Mouse (Mus musculus) embryonic fibroblast, embryonic 13.5 days (primary cell): ENCODE measurements at regions not wholly inside any gene's neighbourhood (a gene's known extent, or its start where the extent isn't known, plus 50 kb on each side); places are given as distances from the start of the nearest gene placed in this dataset.
A peak's percentile ranks its signal among the peaks of the same experiment; 100 is the strongest.

ENCODE experiments used
- H3K27ac ChIP-seq: 2 replicates; pipeline ENCODE4 v1.5.1; 2012; ENCODE audit warnings: low read length, control low read depth, inconsistent platforms; ENCODE audit not compliant: insufficient read depth
- H3K4me1 ChIP-seq: 2 replicates; pipeline ENCODE4 v1.6.1; 2011; ENCODE audit warnings: low read length; ENCODE audit not compliant: control insufficient read depth, insufficient read depth
- H3K4me3 ChIP-seq: 2 replicates; pipeline ENCODE4 v1.5.1; 2011; ENCODE audit warnings: mild to moderate bottlenecking, control low read depth, low read length; ENCODE audit not compliant: insufficient read depth
- CTCF ChIP-seq: IDR thresholded peaks from 2 replicates; pipeline ENCODE4 v1.5.1; 2011; ENCODE audit warnings: mild to moderate bottlenecking, control low read depth, low read length, moderate library complexity, borderline replicate concordance; ENCODE audit not compliant: insufficient read depth
- POLR2A ChIP-seq: IDR thresholded peaks from 2 replicates; pipeline ENCODE4 v1.6.1; 2011; ENCODE audit warnings: low read depth, mild to moderate bottlenecking, control low read depth, low read length, moderate library complexity

DNA sequence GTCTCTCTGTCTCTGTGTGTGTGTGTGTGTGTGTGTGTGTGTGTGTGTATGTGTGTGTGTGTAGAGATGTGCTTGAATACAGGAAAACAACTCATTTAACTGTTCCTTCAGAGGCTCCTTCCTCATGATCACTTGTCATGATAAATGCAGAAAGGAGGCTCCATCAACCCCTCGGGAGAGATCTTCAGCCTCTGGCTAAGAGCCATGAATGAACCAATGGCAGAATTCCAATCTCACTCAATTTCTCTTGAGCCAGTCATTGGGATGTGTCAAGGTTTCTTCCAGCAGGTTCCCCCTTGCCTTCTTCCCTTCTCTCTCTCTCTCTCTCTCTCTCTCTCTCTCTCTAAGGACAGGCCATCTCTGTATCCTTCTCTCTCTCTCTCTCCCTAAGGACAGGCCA, 124.1 kb downstream of the Adamts1 start:
- no peak for TF ChIP-seq CTCF
- H3K4me3 ChIP-seq, result no peak overlapping the region
- no peak overlapping the region for H3K27ac ChIP-seq
- peaks cover 6% of the 10 kb centered on the region for H3K4me1 ChIP-seq

DNA sequence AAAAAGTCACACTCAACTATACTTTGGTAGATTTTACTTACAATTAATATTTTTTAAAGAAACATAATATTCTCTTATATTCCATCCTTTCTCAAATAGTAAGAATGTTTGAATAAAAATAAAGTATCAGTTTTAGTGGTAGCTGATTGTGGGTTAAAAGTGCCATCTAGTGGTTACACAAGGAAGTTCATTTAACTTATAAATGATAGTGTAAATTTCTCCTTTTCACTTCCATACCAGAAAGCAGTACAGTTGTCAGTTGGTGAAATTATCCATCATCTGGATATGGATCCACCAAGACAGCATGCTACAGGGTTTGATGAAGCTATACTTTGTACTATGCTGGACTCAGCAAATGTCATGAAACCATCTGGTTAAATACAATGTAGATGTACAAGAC, 124.7 kb downstream of the Adamts1 start:
- TF ChIP-seq POLR2A, result no peak
- no peak for TF ChIP-seq CTCF
- H3K4me3 ChIP-seq, result no peak overlapping the region
- no peak overlapping the region for H3K27ac ChIP-seq
- H3K4me1 ChIP-seq, result peaks cover 6% of the 10 kb centered on the region

DNA sequence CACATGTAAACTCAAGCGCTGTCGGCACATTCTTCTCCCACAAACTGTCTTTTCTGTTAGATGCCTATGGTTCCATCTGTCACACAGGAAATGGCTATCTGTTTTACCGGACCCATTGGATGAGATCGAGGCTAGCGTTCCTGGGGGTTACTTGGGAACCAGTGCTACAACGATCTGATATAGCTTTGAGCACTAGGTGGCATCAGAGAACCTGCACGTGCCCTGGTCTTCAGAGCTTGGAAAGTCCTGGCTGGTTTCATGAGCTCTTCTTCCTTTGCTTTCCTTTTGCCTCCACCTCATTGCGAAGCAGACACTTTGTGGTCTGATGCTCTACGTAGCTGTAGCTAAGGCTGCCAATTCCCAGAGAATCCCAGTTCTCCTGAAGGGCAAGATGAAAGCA, 123.8 kb upstream of the Cyyr1 start:
- no peak overlapping the region for H3K27ac ChIP-seq
- TF ChIP-seq POLR2A (no peak), CTCF (peak; percentile 57; the same call in 1 of the 2 replicates)
- peaks cover 6% of the 10 kb centered on the region for H3K4me1 ChIP-seq

DNA sequence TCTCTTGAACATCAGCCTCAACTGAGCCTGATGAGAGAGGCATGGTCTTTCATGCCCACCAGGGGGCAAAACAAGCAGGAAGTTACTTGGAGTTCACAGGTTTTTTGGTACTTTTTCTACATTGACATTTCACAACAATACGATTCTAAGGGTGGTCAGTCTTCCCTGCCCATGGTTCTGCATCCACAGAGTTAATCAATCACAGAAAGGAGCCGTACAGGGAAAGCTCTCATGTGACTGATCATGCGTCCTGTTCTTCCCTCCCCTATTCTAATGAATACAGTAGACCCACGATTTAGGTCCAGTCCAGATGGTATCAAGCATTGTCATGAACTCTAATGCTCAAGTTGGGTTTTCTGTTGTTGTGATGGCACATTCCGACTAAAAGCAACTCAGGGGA, 115.6 kb upstream of the Cyyr1 start:
- H3K4me1 ChIP-seq, result no peaks in the 10 kb centered on the region
- TF ChIP-seq CTCF, result no peak
- TF ChIP-seq POLR2A, result no peak
- no peak overlapping the region for H3K4me3 ChIP-seq
- no peak overlapping the region for H3K27ac ChIP-seq

More for the DNA sequence above, 123.8 kb upstream of the Cyyr1 start:
- no peak overlapping the region for H3K4me3 ChIP-seq

DNA sequence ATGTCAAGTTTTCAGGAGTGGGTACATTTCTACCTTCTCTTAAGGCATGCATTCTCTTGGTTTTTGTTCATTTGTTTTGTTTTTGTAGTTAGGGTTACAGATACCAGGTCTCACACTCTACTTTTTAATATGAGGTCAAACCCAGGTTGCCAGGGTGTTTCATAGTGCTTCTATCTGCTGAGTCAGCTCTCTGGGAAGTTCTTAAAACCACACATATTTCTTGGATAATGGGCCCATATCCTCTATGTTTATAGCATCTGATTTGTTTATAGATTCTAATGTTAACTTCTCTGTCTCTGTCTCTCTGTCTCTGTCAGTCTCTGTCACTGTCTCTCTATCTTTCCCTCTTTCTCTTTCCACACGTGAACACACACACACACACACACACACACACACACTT, 114.6 kb upstream of the Cyyr1 start:
- H3K27ac ChIP-seq, result no peak overlapping the region
- TF ChIP-seq CTCF (no peak), POLR2A (no peak)

DNA sequence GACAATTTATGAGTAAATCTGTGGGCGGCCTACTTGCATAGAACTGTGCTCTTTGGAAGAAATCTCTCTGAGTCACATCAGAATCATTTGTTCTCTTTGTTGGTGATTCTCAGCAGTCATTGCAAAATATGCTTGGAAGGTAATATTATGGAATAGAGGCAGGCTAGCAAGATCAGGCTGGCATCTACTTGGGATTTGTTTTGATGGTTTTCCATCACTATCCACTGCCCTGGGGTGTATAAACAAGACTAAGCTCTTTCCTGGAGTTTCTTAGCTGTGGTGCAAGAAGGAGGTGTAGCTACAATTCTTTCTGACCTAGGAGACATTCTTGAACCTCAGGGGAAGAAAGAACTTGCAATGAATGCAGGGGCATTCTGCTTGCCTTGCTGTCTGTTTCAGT, 96.3 kb upstream of the Cyyr1 start:
- TF ChIP-seq CTCF (no peak), POLR2A (no peak)
- H3K4me3 ChIP-seq, result no peak overlapping the region
- H3K27ac ChIP-seq, result no peak overlapping the region
- H3K4me1 ChIP-seq, result no peaks in the 10 kb centered on the region

More for the DNA sequence above, 114.6 kb upstream of the Cyyr1 start:
- H3K4me1 ChIP-seq, result no peaks in the 10 kb centered on the region
- H3K4me3 ChIP-seq, result no peak overlapping the region

DNA sequence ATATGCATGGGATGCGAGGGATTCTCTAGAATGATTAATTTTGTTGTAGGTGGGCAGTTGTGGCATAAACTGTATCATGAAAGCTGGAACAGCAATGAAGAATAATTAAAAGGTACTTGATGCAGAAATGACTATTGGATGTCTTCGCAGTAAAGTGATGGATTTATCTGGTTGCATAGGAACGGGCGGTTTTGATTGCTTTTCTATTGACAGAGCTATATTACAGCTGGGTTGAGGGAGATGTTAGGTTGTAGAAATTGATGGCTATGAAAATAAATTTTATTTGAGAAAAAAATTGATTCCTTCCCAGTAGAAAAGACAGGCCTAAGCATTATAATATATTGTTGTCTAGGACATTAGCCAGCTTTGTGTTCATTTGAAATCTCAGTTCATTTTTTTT, 87.8 kb upstream of the Cyyr1 start:
- Histone ChIP-seq H3K4me3 (no peak overlapping the region), H3K4me1 (no peaks in the 10 kb centered on the region), H3K27ac (no peak overlapping the region)
- TF ChIP-seq POLR2A (no peak), CTCF (no peak)

DNA sequence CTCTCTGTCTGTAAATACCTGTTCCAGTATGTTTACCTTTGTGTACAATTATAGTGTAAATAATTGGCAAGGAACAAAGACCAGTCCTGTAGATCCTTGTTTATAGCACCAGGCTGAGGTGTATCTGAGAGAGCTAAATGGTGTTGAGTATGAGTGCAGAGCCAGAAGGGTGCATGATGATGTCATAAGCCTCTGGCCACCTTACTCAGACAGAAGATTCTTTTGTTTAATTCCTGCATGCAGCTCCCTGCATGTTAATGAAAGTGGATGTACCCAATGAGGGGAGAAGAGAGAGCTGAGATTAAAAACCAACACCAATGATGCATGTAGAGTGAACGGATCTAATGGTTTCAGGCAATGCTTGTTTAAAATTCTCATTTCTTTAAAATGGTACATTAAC, 83.9 kb upstream of the Cyyr1 start:
- no peak overlapping the region for H3K27ac ChIP-seq
- no peaks in the 10 kb centered on the region for H3K4me1 ChIP-seq
- no peak for TF ChIP-seq CTCF
- no peak for TF ChIP-seq POLR2A
- H3K4me3 ChIP-seq, result no peak overlapping the region

DNA sequence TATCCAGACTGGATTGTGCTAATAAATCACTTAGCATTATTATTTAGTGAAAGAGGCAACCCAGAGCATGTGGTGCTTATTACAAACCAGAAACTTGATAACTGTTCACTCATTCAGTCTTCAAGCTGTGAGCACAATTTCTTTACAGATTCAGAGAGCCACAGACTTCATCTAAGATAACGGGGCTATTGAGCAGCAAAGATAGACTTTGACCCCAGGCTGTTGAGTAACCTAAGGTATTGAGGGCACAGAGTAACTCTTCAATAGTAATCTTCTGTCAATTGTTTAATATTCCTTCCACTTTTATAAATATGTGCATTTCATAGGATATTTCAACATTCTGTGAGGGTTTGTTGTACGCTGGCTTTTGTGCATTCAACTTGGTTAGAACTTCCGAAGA, 76.5 kb upstream of the Cyyr1 start:
- Histone ChIP-seq H3K27ac (no peak overlapping the region), H3K4me3 (no peak overlapping the region), H3K4me1 (no peaks in the 10 kb centered on the region)
- no peak for TF ChIP-seq POLR2A
- no peak for TF ChIP-seq CTCF

DNA sequence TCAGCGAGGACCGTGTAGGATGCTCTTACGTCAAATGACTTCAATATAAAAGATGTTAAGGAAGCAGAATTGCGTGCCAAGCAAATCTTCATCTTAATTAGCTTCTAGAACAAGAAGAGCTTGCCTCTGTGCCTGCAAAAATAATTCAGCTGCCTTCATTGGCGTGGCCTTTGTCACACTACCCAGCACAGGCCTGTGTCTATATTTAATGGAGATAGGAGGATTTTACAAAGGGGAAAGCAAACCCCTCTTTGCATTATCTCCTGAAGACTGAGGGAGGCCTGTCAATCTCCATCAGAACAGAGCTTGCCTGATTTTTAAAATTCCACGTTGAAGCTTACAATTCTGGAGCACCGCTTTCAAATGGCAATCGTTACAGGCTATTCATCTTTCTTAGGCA, 71.3 kb upstream of the Cyyr1 start:
- Histone ChIP-seq H3K4me1 (no peaks in the 10 kb centered on the region), H3K27ac (no peak overlapping the region), H3K4me3 (no peak overlapping the region)
- TF ChIP-seq CTCF, result no peak
- TF ChIP-seq POLR2A, result no peak

DNA sequence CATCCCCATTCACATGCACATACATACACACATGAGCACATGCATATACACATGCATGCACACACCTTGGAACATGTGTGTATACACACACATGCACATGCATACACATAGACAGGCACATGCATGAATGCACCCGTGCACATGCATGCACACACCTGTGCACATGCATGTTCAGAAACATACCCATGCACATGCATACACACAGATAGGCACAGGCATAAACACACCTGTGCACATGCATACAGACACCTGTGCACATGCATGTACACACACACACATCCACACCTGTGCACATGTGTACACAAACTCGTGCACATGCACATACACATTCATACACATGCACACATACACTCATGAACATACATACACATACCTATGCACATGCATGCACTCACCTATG, 50.9 kb upstream of the Cyyr1 start:
- no peak overlapping the region for H3K27ac ChIP-seq
- no peak for TF ChIP-seq POLR2A
- TF ChIP-seq CTCF, result no peak
- no peaks in the 10 kb centered on the region for H3K4me1 ChIP-seq
- H3K4me3 ChIP-seq, result no peak overlapping the region
